12 mouse cellular contexts compared by ENCODE assay signal in the genomic region with DNA sequence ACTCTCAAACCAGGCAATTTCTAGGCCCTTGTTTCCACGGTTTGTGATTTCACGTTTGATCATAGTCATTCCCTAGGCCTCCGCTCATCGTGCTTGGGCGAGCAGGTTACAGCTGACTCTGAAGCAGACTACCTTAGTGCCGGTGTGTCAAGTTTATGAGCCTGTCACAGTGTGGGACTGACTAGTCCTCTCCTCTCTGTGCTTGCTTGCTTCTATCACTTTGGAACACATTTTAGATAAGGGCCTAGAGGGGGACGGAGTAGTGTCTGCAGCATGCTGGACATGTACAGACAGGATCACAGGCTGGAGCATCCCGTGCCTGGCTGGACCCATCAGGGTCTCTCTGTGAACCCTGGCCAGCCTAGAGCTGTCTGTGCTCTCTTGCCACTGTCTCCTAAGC. TPM values are rescaled to one million over a fixed set of nuclear protein-coding genes. Genes with fewer than 3 reads are reported as not detected.
A peak's percentile ranks its signal among the peaks of the same experiment; 100 is the strongest.
DNase-seq lines count a peak whose midpoint lies in the region; ATAC-seq and TF ChIP-seq lines count a peak whose summit lies in the region.
"Had no signal": no experiment of that assay in that cellular context is flagged by ENCODE, and none has a peak within 500 bp of the region (broad histone marks: within the 10 kb centered on the region; RNA-seq: fewer than 3 reads in every experiment).

No protein-coding gene starts in this region.

- H3K36me3 ChIP-seq in hindbrain, embryonic 10.5 days, result peaks cover 9% of the 10 kb centered on the region
- peaks cover 3% of the 10 kb centered on the region; the same call in 1 of the 2 replicates for H3K36me3 ChIP-seq in hindbrain, postnatal 0 days (ENCODE audit: insufficient read depth, low read length)
- H3K36me3 ChIP-seq in ES-Bruce4 (ENCODE audit: control insufficient read depth, insufficient read depth, low read length, poor library complexity, severe bottlenecking), result peaks cover 6% of the 10 kb centered on the region
- H3K36me3 ChIP-seq in liver, embryonic 12.5 days, result peaks cover 9% of the 10 kb centered on the region
- H3K36me3 ChIP-seq: midbrain, embryonic 15.5 days had no signal

- H3K4me2 ChIP-seq in hindbrain, postnatal 0 days (ENCODE audit: low read depth, low read length), result no peak overlapping the region
- H3K4me2 ChIP-seq in liver, embryonic 12.5 days, result peak overlapping the region; percentile 85
- H3K4me2 ChIP-seq: lung, embryonic 15.5 days; midbrain, embryonic 15.5 days had no signal

- TF ChIP-seq CTCF in hindbrain, postnatal 0 days (IDR thresholded peaks at IDR 0.05; ENCODE audit: low read depth), result no peak
- TF ChIP-seq CTCF in ES-Bruce4 (IDR thresholded peaks at IDR 0.05; ENCODE audit: low read depth, low read length), result no peak

- TF ChIP-seq POLR2A in ES-Bruce4 (IDR thresholded peaks at IDR 0.05; ENCODE audit: insufficient read depth, low read length), result no peak

- peaks cover 49% of the 10 kb centered on the region for H3K4me1 ChIP-seq in hindbrain, embryonic 10.5 days (replicated peaks)
- peaks cover 13% of the 10 kb centered on the region for H3K4me1 ChIP-seq in hindbrain, postnatal 0 days (ENCODE audit: insufficient read depth, low read length)
- no peaks in the 10 kb centered on the region for H3K4me1 ChIP-seq in ES-Bruce4 (ENCODE audit: control insufficient read depth, insufficient read depth, low read length)
- peaks cover 84% of the 10 kb centered on the region for H3K4me1 ChIP-seq in liver, embryonic 12.5 days

- H3K27me3 ChIP-seq in hindbrain, embryonic 10.5 days (ENCODE audit: insufficient read depth, poor library complexity, severe bottlenecking), result 0 out of 2 replicates have a peak, but pooled peaks cover 5% of the 10 kb centered on the region
- H3K27me3 ChIP-seq in hindbrain, postnatal 0 days (ENCODE audit: insufficient read depth, low read length), result no peaks in the 10 kb centered on the region
- H3K27me3 ChIP-seq in ES-Bruce4 (ENCODE audit: control insufficient read depth, insufficient read depth, low read length, poor library complexity, severe bottlenecking), result no peaks in the 10 kb centered on the region
- H3K27me3 ChIP-seq in liver, embryonic 12.5 days (replicated peaks), result no peaks in the 10 kb centered on the region
- H3K27me3 ChIP-seq: lung, embryonic 15.5 days; midbrain, embryonic 15.5 days had no signal

- no peaks in the 10 kb centered on the region for H3K9me3 ChIP-seq in hindbrain, embryonic 10.5 days
- H3K9me3 ChIP-seq in hindbrain, postnatal 0 days (ENCODE audit: low read length), result no peaks in the 10 kb centered on the region
- no peaks in the 10 kb centered on the region for H3K9me3 ChIP-seq in ES-Bruce4 (replicated peaks; ENCODE audit: control insufficient read depth, insufficient read depth, low read length, poor library complexity, severe bottlenecking)
- H3K9me3 ChIP-seq in liver, embryonic 12.5 days (replicated peaks), result no peaks in the 10 kb centered on the region
- H3K9me3 ChIP-seq: lung, embryonic 15.5 days; midbrain, embryonic 15.5 days had no signal

- TF ChIP-seq EP300 in ES-Bruce4 (IDR thresholded peaks at IDR 0.05; ENCODE audit: insufficient read depth, low read depth, low read length), result no peak

- peak overlapping the region; percentile 72 for H3K27ac ChIP-seq in hindbrain, embryonic 10.5 days
- no peak overlapping the region for H3K27ac ChIP-seq in hindbrain, postnatal 0 days
- 0 out of 2 replicates have a peak overlapping the region, but pooled peaks have one; percentile 2 for H3K27ac ChIP-seq in ES-Bruce4 (ENCODE audit: insufficient read depth, low read length)
- H3K27ac ChIP-seq in liver, embryonic 12.5 days, result peak overlapping the region; percentile 95
- H3K27ac ChIP-seq: lung, embryonic 15.5 days; midbrain, embryonic 15.5 days had no signal

- H3K9ac ChIP-seq in hindbrain, postnatal 0 days (replicated peaks; ENCODE audit: low read length), result no peak overlapping the region
- no peak overlapping the region for H3K9ac ChIP-seq in ES-Bruce4 (ENCODE audit: low read depth, poor library complexity, severe bottlenecking)
- peak overlapping the region; percentile 66 for H3K9ac ChIP-seq in liver, embryonic 12.5 days
- H3K9ac ChIP-seq: lung, embryonic 15.5 days; midbrain, embryonic 15.5 days had no signal

- DNase-seq in hindbrain, embryonic 10.5 days (ENCODE audit: low spot score), result peak; percentile 10
- DNase-seq in hindbrain, postnatal 0 days (ENCODE audit: low spot score), result no peak
- DNase-seq in embryo, embryonic 10 days (ENCODE audit: low spot score), result peak; percentile 21
- DNase-seq in frontal cortex, postnatal 36 days (ENCODE audit: low spot score in 2 of 2), result no peak
- no peak for DNase-seq in yolk sac, embryonic 10.5 days (ENCODE audit: low spot score)
- DNase-seq in layer of hippocampus, postnatal 10 days (ENCODE audit: low spot score in 2 of 2), result no peak
- DNase-seq: adrenal gland, postnatal 14 days; cerebellum, postnatal 10 days had no signal

- ATAC-seq in hindbrain, postnatal 0 days, result no peak
- peak; percentile 88 for ATAC-seq in liver, embryonic 12.5 days
- ATAC-seq: midbrain, embryonic 15.5 days had no signal

- no peak overlapping the region for H3K4me3 ChIP-seq in hindbrain, embryonic 10.5 days
- H3K4me3 ChIP-seq in hindbrain, postnatal 0 days (ENCODE audit: low read length), result no peak overlapping the region
- H3K4me3 ChIP-seq in ES-Bruce4 (ENCODE audit: low read depth, low read length), result no peak overlapping the region
- peak overlapping the region; percentile 26 for H3K4me3 ChIP-seq in liver, embryonic 12.5 days
- H3K4me3 ChIP-seq: lung, embryonic 15.5 days; midbrain, embryonic 15.5 days had no signal

- WGBS in hindbrain, embryonic 10.5 days, result 66% methylated on average over 8 of the region's 8 CpGs
- 60% methylated on average over 8 of the region's 8 CpGs for WGBS in hindbrain, postnatal 0 days
- 28% methylated on average over 8 of the region's 8 CpGs for WGBS in liver, embryonic 12.5 days (ENCODE audit: insufficient replicate concordance)

RNA-seq across cellular contexts. Expression of gene Ppp2r1b, which starts 9.3 kb away (rescaled TPM):
- 120 and 147 TPM in 2 replicates for polyA plus RNA-seq in hindbrain, embryonic 10.5 days (2016; fragmentation: Nextera tagmentation; extraction: Ambion mirVana)
- total RNA-seq in hindbrain, postnatal 0 days (2014; rRNA removed), result 18.8 and 23.5 TPM in 2 replicates
- 31.4 and 32.8 TPM in 2 replicates for polyA plus RNA-seq in hindbrain, postnatal 0 days (2015; fragmentation: Nextera tagmentation; extraction: Ambion mirVana)
- polyA plus RNA-seq in ES-Bruce4 (2011; ENCODE audit: insufficient read depth, insufficient read length, low read depth, missing spikeins), result 56.4 and 61.9 TPM in 2 replicates
- polyA plus RNA-seq in liver, embryonic 12.5 days (2016; fragmentation: Nextera tagmentation; extraction: Ambion mirVana), result 131 and 137 TPM in 2 replicates
- 10 to 100 TPM; 18.8 to 19.9 TPM for total RNA-seq in layer of hippocampus, postnatal 10 days (2021)

Comparison
In these comparisons a context has a peak if more than half of its experiments do, and no peak if none do; other contexts are left out.
1. DNase-seq: peak in hindbrain, embryonic 10.5 days (single experiment) and embryo, embryonic 10 days (single experiment); none in hindbrain, postnatal 0 days (single experiment), frontal cortex, postnatal 36 days (0 of 2), yolk sac, embryonic 10.5 days (single experiment) and layer of hippocampus, postnatal 10 days (0 of 2).